Mouse (Mus musculus) cortical plate, adult 2 months (tissue): ENCODE measurements around the gene Elk3. TPM values are rescaled to one million over a fixed set of nuclear protein-coding genes. Genes with fewer than 3 reads are reported as not detected.

Experiments
- H3K27ac ChIP-seq: fragments of 200-500 bp; 2 replicates; pipeline ENCODE4 v1.5.1; 2012; ENCODE audit warnings: low read length, control low read depth, inconsistent platforms; ENCODE audit not compliant: insufficient read depth
- H3K4me1 ChIP-seq: fragments of 200-500 bp; 2 replicates; pipeline ENCODE4 v1.6.1; 2011; ENCODE audit warnings: low read length; ENCODE audit not compliant: control insufficient read depth, insufficient read depth
- H3K4me3 ChIP-seq: fragments of 200-500 bp; 2 replicates; pipeline ENCODE4 v1.5.1; 2011; ENCODE audit warnings: mild to moderate bottlenecking, low read length, control low read depth; ENCODE audit not compliant: insufficient read depth
- CTCF ChIP-seq: fragments of 200-500 bp; IDR thresholded peaks from 2 replicates; pipeline ENCODE4 v1.5.1; 2011; ENCODE audit warnings: mild to moderate bottlenecking, control low read depth, low read length; ENCODE audit not compliant: insufficient read depth; ENCODE audit errors: extremely low read depth
- POLR2A ChIP-seq: fragments of 200-500 bp; IDR thresholded peaks from 2 replicates; pipeline ENCODE4 v1.6.1; 2011; ENCODE audit warnings: mild to moderate bottlenecking, low read length, control low read depth; ENCODE audit not compliant: insufficient read depth; ENCODE audit errors: extremely low read depth
- polyA plus RNA-seq: library from polyadenylated mRNA; depleted of rRNA; stranded (reverse); fragments of >200 nt; gene quantifications from 2 replicates; pipeline ENCODE4 v1.2.3, GENCODE M21; 2012

Elk3 gene
- polyA plus RNA-seq, 1 experiment, result 6.9 TPM

GRCm38 (mm10) chr10:93320148-93320547 lies 9.2 kb upstream of the Elk3 start:
- Histone ChIP-seq H3K4me1 (no peaks in the 10 kb centered on the region), H3K4me3 (no peak overlapping the region), H3K27ac (peak overlapping the region; percentile 40; the same call in 1 of the 2 replicates)
- TF ChIP-seq CTCF (no peak), POLR2A (no peak)

GRCm38 (mm10) chr10:93319526-93320063 lies 8.7 kb upstream of the Elk3 start:
- Histone ChIP-seq H3K27ac (peak overlapping the region; percentile 40; the same call in 1 of the 2 replicates), H3K4me1 (no peaks in the 10 kb centered on the region), H3K4me3 (no peak overlapping the region)
- no peak for TF ChIP-seq CTCF
- no peak for TF ChIP-seq POLR2A

- no peak overlapping the region for H3K27ac ChIP-seq
Measured at GRCm38 (mm10) chr10:93316909-93317308, 6.0 kb upstream of the Elk3 start.

GRCm38 (mm10) chr10:93311576-93311975 lies 641 bp upstream of the Elk3 start:
- no peak for TF ChIP-seq CTCF
- Histone ChIP-seq H3K4me1 (peaks cover 3% of the 10 kb centered on the region; the same call in 1 of the 2 replicates), H3K27ac (no peak overlapping the region), H3K4me3 (no peak overlapping the region)

More at GRCm38 (mm10) chr10:93316909-93317308, 6.0 kb upstream of the Elk3 start:
- no peaks in the 10 kb centered on the region for H3K4me1 ChIP-seq
- TF ChIP-seq CTCF (no peak), POLR2A (no peak)
- no peak overlapping the region for H3K4me3 ChIP-seq

GRCm38 (mm10) chr10:93309934-93310621 lies 857 bp downstream of the Elk3 start:
- peak overlapping the region; percentile 48 for H3K4me3 ChIP-seq
- peak overlapping the region; percentile 92 for H3K27ac ChIP-seq
- peaks cover 3% of the 10 kb centered on the region; the same call in 1 of the 2 replicates for H3K4me1 ChIP-seq
- no peak for TF ChIP-seq CTCF

- H3K27ac ChIP-seq, result 0 out of 2 replicates have a peak overlapping the region, but pooled peaks have one; percentile 5
- TF ChIP-seq POLR2A (no peak), CTCF (no peak)
- H3K4me3 ChIP-seq, result peak overlapping the region; percentile 48; the same call in 1 of the 2 replicates
- H3K4me1 ChIP-seq, result peaks cover 3% of the 10 kb centered on the region; the same call in 1 of the 2 replicates
Measured at GRCm38 (mm10) chr10:93309131-93309933, 1.6 kb downstream of the Elk3 start.

- TF ChIP-seq POLR2A, result no peak
- TF ChIP-seq CTCF, result no peak
- H3K27ac ChIP-seq, result no peak overlapping the region
- H3K4me1 ChIP-seq, result peaks cover 3% of the 10 kb centered on the region; the same call in 1 of the 2 replicates
- H3K4me3 ChIP-seq, result no peak overlapping the region
Measured at GRCm38 (mm10) chr10:93306367-93306766, 4.6 kb downstream of the Elk3 start.

GRCm38 (mm10) chr10:93305946-93306345 lies 5.0 kb downstream of the Elk3 start:
- Histone ChIP-seq H3K4me1 (peaks cover 3% of the 10 kb centered on the region; the same call in 1 of the 2 replicates), H3K4me3 (no peak overlapping the region), H3K27ac (no peak overlapping the region)
- TF ChIP-seq CTCF, result no peak
- TF ChIP-seq POLR2A, result no peak

- TF ChIP-seq CTCF (no peak), POLR2A (no peak)
- no peak overlapping the region for H3K4me3 ChIP-seq
- H3K4me1 ChIP-seq, result no peaks in the 10 kb centered on the region
- no peak overlapping the region for H3K27ac ChIP-seq
Measured at GRCm38 (mm10) chr10:93303231-93303630, 7.7 kb downstream of the Elk3 start.
